Mouse (Mus musculus) forebrain, postnatal 0 days (tissue): ENCODE measurements around the gene Hpse. TPM values are rescaled to one million over a fixed set of nuclear protein-coding genes. Genes with fewer than 3 reads are reported as not detected.

Experiments used
- ATAC-seq: fragments of 200-750 bp; cut with Nextera tagmentation; 2 replicates; pipeline ENCODE4 v1.8.0; 2017; ENCODE audit warnings: mild to moderate bottlenecking, moderate library complexity
- DNase-seq: peaks from one replicate; pipeline ENCODE4 v3.0.0-alpha.2; 2015
- H3K27ac ChIP-seq: fragments of 300-500 bp; sonication (generic); 2 replicates; pipeline ENCODE4 v1.5.1; 2014; ENCODE audit warnings: low read depth, mild to moderate bottlenecking, antibody characterized with exemption, low read length, moderate library complexity, mixed read lengths
- H3K27me3 ChIP-seq: fragments of 300-500 bp; sonication (generic); 2 replicates; pipeline ENCODE4 v1.6.1; 2014; ENCODE audit warnings: mild to moderate bottlenecking, low read length, mixed read lengths; ENCODE audit not compliant: insufficient read depth
- H3K36me3 ChIP-seq: fragments of 300-500 bp; sonication (generic); 2 replicates; pipeline ENCODE4 v1.6.1; 2014; ENCODE audit warnings: mild to moderate bottlenecking, moderate library complexity; ENCODE audit not compliant: insufficient read depth
- H3K4me1 ChIP-seq: fragments of 300-500 bp; sonication (generic); 2 replicates; pipeline ENCODE4 v1.6.1; 2014; ENCODE audit warnings: antibody characterized with exemption; ENCODE audit not compliant: insufficient read depth
- H3K4me2 ChIP-seq: fragments of 300-500 bp; sonication (generic); 2 replicates; pipeline ENCODE4 v1.6.1; 2014; ENCODE audit warnings: low read depth, mild to moderate bottlenecking, moderate library complexity
- H3K4me3 ChIP-seq: fragments of 300-500 bp; sonication (generic); 2 replicates; pipeline ENCODE4 v1.5.1; 2014; ENCODE audit warnings: low read depth, low read length, mixed read lengths
- H3K9ac ChIP-seq: fragments of 300-500 bp; sonication (generic); 2 replicates; pipeline ENCODE4 v1.6.1; 2014; ENCODE audit warnings: mild to moderate bottlenecking
- H3K9me3 ChIP-seq: fragments of 300-500 bp; sonication (generic); 2 replicates; pipeline ENCODE4 v1.6.1; 2016; ENCODE audit warnings: low read length
- CTCF ChIP-seq: sonication (generic); IDR thresholded peaks from 2 replicates; pipeline ENCODE4 v1.5.1; 2016; ENCODE audit warnings: antibody characterized with exemption, control low read depth, low read depth
- WGBS: fragments of 180-500 bp; shearing (Covaris S2); extraction: QIAGEN DNeasy Blood & Tissue Kit; methylation state at CpG from one replicate; pipeline ENCODE4 v1.1.7; 2014; 5-methylcytosine and 5-hydroxymethylcytosine counted together
- polyA plus RNA-seq: library from polyadenylated mRNA; unstranded; fragments of >200 nt; fragmentation: Nextera tagmentation; extraction: Ambion mirVana; gene quantifications from 2 replicates; pipeline ENCODE4 v1.2.1, GENCODE M21; 2015
- total RNA-seq: library from RNA; depleted of rRNA; stranded (reverse); fragments of >200 nt; gene quantifications from 2 replicates; pipeline ENCODE4 v1.2.3, GENCODE M21; 2014

The Hpse gene
- total and polyA plus RNA-seq, 2 experiments from 2014 or later: 0.41 to 1.1 TPM

DNA sequence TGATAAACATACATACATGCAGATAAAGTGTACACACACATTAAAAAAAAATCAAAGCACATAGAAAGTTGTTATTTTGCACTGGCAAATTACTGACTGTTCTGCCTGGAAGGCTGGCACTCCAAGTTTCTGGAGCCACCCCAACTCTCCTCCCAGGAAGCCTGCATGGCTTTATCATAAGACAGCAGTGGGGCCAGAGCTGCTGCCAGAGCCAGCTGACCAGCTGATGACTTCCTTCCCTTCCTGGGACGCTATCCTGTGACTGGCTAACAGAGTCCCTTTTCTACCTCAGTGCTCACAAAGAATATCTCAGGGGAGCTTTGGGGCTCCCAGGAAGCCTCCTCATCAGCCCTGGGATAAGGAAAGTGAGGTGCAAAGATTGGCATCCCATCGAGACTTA, 9.5 kb downstream of the Hpse start:
- Histone ChIP-seq H3K4me3 (no peak overlapping the region), H3K4me2 (no peak overlapping the region), H3K9ac (no peak overlapping the region), H3K27me3 (no peaks in the 10 kb centered on the region), H3K4me1 (no peaks in the 10 kb centered on the region), H3K9me3 (no peaks in the 10 kb centered on the region), H3K36me3 (no peaks in the 10 kb centered on the region), H3K27ac (no peak overlapping the region)
- DNase-seq (no peak), ATAC-seq (no peak)
- no peak for TF ChIP-seq CTCF
- WGBS: 57% methylated on average over 2 of the region's 2 CpGs

DNA sequence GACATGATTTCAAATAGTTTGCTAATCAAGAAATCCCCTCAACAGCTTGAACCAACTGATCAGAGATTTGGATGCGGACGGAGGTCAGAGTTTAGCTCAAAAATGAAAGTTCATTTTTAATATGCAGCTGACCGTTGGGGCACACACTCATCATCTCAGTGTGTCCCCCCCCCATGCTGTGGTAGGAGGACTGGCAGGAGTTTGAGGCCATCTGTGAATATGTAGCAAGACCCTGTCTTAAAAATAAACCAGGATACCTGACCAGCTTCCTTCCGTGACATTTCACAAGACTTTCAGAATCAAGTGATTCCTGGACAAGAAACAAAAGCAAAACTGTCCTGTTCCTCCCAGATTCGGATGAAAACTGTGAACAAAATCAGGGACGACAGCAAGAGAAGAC, 10.5 kb downstream of the Hpse start:
- Histone ChIP-seq H3K27me3 (no peaks in the 10 kb centered on the region), H3K27ac (no peak overlapping the region), H3K4me2 (no peak overlapping the region), H3K4me1 (no peaks in the 10 kb centered on the region), H3K4me3 (no peak overlapping the region), H3K36me3 (no peaks in the 10 kb centered on the region), H3K9me3 (no peaks in the 10 kb centered on the region), H3K9ac (no peak overlapping the region)
- WGBS: 88% methylated on average over 6 of the region's 6 CpGs
- no peak for TF ChIP-seq CTCF
- ATAC-seq (no peak), DNase-seq (no peak)

DNA sequence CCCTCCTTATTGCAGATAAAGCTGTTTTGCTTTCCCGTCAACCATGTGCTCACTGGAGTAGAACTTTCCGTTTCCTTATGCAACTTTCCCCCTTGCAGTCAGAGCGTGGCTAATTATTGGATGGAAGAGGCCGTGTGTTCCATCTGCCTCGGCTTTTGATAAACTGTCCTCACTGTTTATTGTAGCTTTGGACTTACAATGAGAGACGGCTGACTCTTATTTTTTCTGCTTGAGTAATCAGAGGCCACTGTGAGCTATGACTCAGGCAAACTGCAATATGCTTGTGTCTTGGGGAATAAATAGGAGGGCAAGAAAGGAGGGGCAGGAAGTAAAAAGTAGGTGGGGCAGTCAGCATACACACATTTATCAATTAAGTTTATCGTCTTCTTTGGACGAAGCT, 12.8 kb downstream of the Hpse start:
- Histone ChIP-seq H3K4me3 (no peak overlapping the region), H3K4me2 (no peak overlapping the region), H3K27ac (no peak overlapping the region), H3K9ac (no peak overlapping the region), H3K9me3 (no peaks in the 10 kb centered on the region), H3K27me3 (no peaks in the 10 kb centered on the region), H3K36me3 (no peaks in the 10 kb centered on the region), H3K4me1 (no peaks in the 10 kb centered on the region)
- WGBS: 62% methylated on average over 8 of the region's 8 CpGs
- no peak for TF ChIP-seq CTCF
- ATAC-seq (no peak), DNase-seq (no peak)

GRCm38 (mm10) chr5:100704272-100704671, 15.2 kb downstream of the Hpse start:
- Histone ChIP-seq H3K36me3 (no peaks in the 10 kb centered on the region), H3K4me2 (no peak overlapping the region), H3K4me1 (no peaks in the 10 kb centered on the region), H3K27me3 (no peaks in the 10 kb centered on the region), H3K27ac (no peak overlapping the region), H3K9me3 (no peaks in the 10 kb centered on the region), H3K4me3 (no peak overlapping the region), H3K9ac (no peak overlapping the region)
- no peak for TF ChIP-seq CTCF
- ATAC-seq: no peak
- WGBS: 91% methylated on average over 2 of the region's 2 CpGs
- no peak for DNase-seq

GRCm38 (mm10) chr5:100702325-100702724, 17.2 kb downstream of the Hpse start:
- ATAC-seq: no peak
- Histone ChIP-seq H3K4me1 (no peaks in the 10 kb centered on the region), H3K4me3 (no peak overlapping the region), H3K9ac (no peak overlapping the region), H3K36me3 (no peaks in the 10 kb centered on the region), H3K4me2 (no peak overlapping the region), H3K27ac (no peak overlapping the region), H3K27me3 (no peaks in the 10 kb centered on the region), H3K9me3 (no peaks in the 10 kb centered on the region)
- DNase-seq: no peak
- 92% methylated on average over 3 of the region's 3 CpGs for WGBS
- TF ChIP-seq CTCF: no peak

DNA sequence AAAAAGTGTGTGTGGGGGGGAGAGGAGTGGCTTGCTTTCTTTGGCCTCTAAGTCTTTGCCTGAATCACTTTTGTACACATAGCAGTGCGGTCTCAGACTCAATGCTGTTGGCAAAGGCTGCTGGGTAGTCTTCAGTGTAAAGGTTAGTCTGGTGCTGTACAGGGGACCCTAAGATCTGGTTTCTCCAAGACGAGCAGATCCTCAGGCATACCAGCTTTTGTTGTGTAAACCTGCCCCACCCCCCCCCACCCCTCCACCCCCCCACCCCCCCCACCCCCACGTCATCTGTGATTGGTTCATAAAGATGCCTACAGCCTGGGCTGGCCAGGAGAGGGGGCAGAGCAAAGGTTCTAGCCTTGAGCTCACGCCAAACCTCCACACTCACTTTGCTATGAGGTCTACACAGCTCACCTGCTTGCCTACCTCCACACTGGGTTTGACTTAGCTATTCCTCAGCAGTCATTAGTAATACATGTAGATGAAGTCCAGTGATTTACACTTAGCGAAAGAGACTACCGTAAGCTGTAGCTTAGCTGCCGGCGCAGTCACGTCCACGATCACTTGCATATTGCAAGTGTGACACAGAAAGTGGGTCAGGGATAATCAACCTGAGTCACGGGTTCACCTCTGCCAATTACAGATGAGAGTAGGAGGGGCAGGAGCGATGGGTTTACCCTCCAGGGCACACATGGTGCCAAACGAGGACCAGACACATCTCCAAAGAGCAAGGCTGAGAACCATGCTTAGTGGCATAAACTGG, 18.5 kb downstream of the Hpse start:
- no peak overlapping the region for H3K27ac ChIP-seq
- H3K4me1 ChIP-seq: no peaks in the 10 kb centered on the region
- ATAC-seq: no peak
- WGBS: 82% methylated on average over 13 of the region's 13 CpGs
- H3K27me3 ChIP-seq: no peaks in the 10 kb centered on the region
- H3K36me3 ChIP-seq: no peaks in the 10 kb centered on the region
- H3K4me2 ChIP-seq: no peak overlapping the region
- no peak for TF ChIP-seq CTCF
- no peak for DNase-seq
- H3K9me3 ChIP-seq: no peaks in the 10 kb centered on the region
- H3K4me3 ChIP-seq: no peak overlapping the region
- no peak overlapping the region for H3K9ac ChIP-seq

DNA sequence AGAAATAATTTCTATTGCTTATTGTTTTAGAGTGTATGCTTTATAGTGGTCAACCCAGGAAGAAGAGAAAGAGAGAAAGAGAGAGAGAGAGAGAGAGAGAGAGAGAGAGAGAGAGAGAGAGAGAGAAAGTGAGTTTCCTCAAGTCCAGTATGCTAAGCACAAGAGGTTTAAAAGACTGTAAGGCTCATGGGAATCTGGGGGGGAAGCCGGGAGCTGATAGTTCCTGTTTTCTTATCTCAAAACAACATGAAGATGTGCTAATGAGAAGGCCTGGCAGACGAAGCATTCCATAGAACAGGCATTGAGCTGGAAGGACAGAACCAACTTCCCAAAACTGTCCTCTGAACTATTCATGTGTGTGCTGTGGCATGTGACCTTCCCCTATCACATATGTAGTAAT, 21.6 kb downstream of the Hpse start:
- TF ChIP-seq CTCF: no peak
- DNase-seq (no peak), ATAC-seq (no peak)
- 68% methylated on average over 2 of the region's 2 CpGs for WGBS
- Histone ChIP-seq H3K9ac (no peak overlapping the region), H3K9me3 (no peaks in the 10 kb centered on the region), H3K4me2 (no peak overlapping the region), H3K27me3 (no peaks in the 10 kb centered on the region), H3K36me3 (no peaks in the 10 kb centered on the region), H3K27ac (no peak overlapping the region), H3K4me3 (no peak overlapping the region), H3K4me1 (no peaks in the 10 kb centered on the region)
